Mouse (Mus musculus) neural tube, embryonic 13.5 days (tissue): Measurements from ENCODE around the gene Gpr55. TPM values are rescaled to one million over a fixed set of nuclear protein-coding genes. Genes with fewer than 3 reads are reported as not detected.

ENCODE experiments used
- ATAC-seq: fragments of 200-750 bp; cut with Nextera tagmentation; 2 replicates; pipeline ENCODE4 v1.8.0; 2017; ENCODE audit warnings: low read depth, mild to moderate bottlenecking, moderate TSS enrichment, moderate library complexity
- H3K27ac ChIP-seq: fragments of 300-500 bp; sonication (generic); replicated peaks from 2 replicates; pipeline ENCODE4 v1.5.1; 2015; ENCODE audit warnings: moderate library complexity, mild to moderate bottlenecking, inconsistent platforms
- H3K27me3 ChIP-seq: fragments of 300-500 bp; sonication (generic); 2 replicates; pipeline ENCODE4 v1.6.1; 2015; ENCODE audit warnings: mild to moderate bottlenecking, inconsistent platforms
- H3K36me3 ChIP-seq: fragments of 300-500 bp; sonication (generic); 2 replicates; pipeline ENCODE4 v1.6.1; 2015; ENCODE audit warnings: mild to moderate bottlenecking, inconsistent platforms
- H3K4me1 ChIP-seq: fragments of 300-500 bp; sonication (generic); replicated peaks from 2 replicates; pipeline ENCODE4 v1.6.1; 2015; ENCODE audit warnings: inconsistent platforms
- H3K4me2 ChIP-seq: fragments of 300-500 bp; sonication (generic); 2 replicates; pipeline ENCODE4 v1.6.1; 2015; ENCODE audit warnings: inconsistent platforms, mild to moderate bottlenecking, moderate library complexity
- H3K4me3 ChIP-seq: fragments of 300-500 bp; sonication (generic); 2 replicates; pipeline ENCODE4 v1.5.1; 2015; ENCODE audit warnings: mild to moderate bottlenecking, inconsistent platforms
- H3K9ac ChIP-seq: fragments of 300-500 bp; sonication (generic); 2 replicates; pipeline ENCODE4 v1.6.1; 2015; ENCODE audit warnings: moderate library complexity, mild to moderate bottlenecking, inconsistent platforms
- H3K9me3 ChIP-seq: fragments of 300-500 bp; sonication (generic); 2 replicates; pipeline ENCODE4 v1.6.1; 2016; ENCODE audit warnings: inconsistent platforms
- WGBS: fragments of 180-500 bp; shearing (Covaris S2); methylation state at CpG from one replicate; pipeline ENCODE4 v1.1.7; 2015; 5-methylcytosine and 5-hydroxymethylcytosine counted together
- polyA plus RNA-seq: library from polyadenylated mRNA; unstranded; fragments of >200 nt; fragmentation: Nextera tagmentation; extraction: Ambion mirVana; gene quantifications from 2 replicates; pipeline ENCODE4 v1.2.1, GENCODE M21; 2015

Gene Gpr55
- polyA plus RNA-seq, 1 experiment from 2014 or later: not detected

- Histone ChIP-seq H3K27me3 (peaks cover 14% of the 10 kb centered on the region; the same call in 1 of the 2 replicates), H3K9me3 (no peaks in the 10 kb centered on the region), H3K27ac (peak within 1 kb of the TSS; percentile 75), H3K4me1 (peaks cover 32% of the 10 kb centered on the region), H3K36me3 (no peaks in the 10 kb centered on the region), H3K4me2 (peak within 1 kb of the TSS; percentile 9; the same call in 1 of the 2 replicates), H3K4me3 (no peak within 1 kb of the TSS), H3K9ac (no peak within 1 kb of the TSS)
- whole genome bisulfite sequencing: 23% methylated on average over 4 of the region's 4 CpGs
- ATAC-seq: peak; percentile 90
These were observed 32.6 kb downstream of the Gpr55 start, which contains the start of gene 4933407L21Rik for GRCm38 (mm10) chr1:85928057-85928687. TSS of gene 4933407L21Rik (plus strand) at chr1:85928483.

GRCm38 (mm10) chr1:85925183-85925582, 35.6 kb downstream of the Gpr55 start:
- H3K27ac ChIP-seq: no peak overlapping the region
- H3K4me2 ChIP-seq: no peak overlapping the region
- no peak overlapping the region for H3K4me3 ChIP-seq
- H3K27me3 ChIP-seq: peaks cover 9% of the 10 kb centered on the region; the same call in 1 of the 2 replicates
- 0 out of 2 replicates have a peak, but pooled peaks cover 1% of the 10 kb centered on the region for H3K9me3 ChIP-seq
- H3K9ac ChIP-seq: no peak overlapping the region
- H3K4me1 ChIP-seq: peaks cover 40% of the 10 kb centered on the region
- no peak for ATAC-seq
- WGBS: 77% methylated on average over 5 of the region's 5 CpGs
- H3K36me3 ChIP-seq: no peaks in the 10 kb centered on the region

- no peak overlapping the region for H3K9ac ChIP-seq
- ATAC-seq: no peak
- H3K27ac ChIP-seq: peak overlapping the region; percentile 50
- no peak overlapping the region for H3K4me2 ChIP-seq
- peaks cover 23% of the 10 kb centered on the region for H3K4me1 ChIP-seq
- 70% methylated on average over 5 of the region's 5 CpGs for WGBS
- peaks cover 20% of the 10 kb centered on the region for H3K27me3 ChIP-seq
- H3K36me3 ChIP-seq: no peaks in the 10 kb centered on the region
- 0 out of 2 replicates have a peak, but pooled peaks cover 4% of the 10 kb centered on the region for H3K9me3 ChIP-seq
- H3K4me3 ChIP-seq: no peak overlapping the region
These were observed 38.0 kb downstream of the Gpr55 start for GRCm38 (mm10) chr1:85922865-85923211.

- Histone ChIP-seq H3K27ac (peak overlapping the region; percentile 59), H3K4me3 (no peak overlapping the region), H3K9me3 (0 out of 2 replicates have a peak, but pooled peaks cover 4% of the 10 kb centered on the region), H3K36me3 (no peaks in the 10 kb centered on the region), H3K9ac (no peak overlapping the region), H3K4me1 (peaks cover 24% of the 10 kb centered on the region), H3K27me3 (peaks cover 20% of the 10 kb centered on the region), H3K4me2 (no peak overlapping the region)
- 58% methylated on average over 7 of the region's 7 CpGs for WGBS
- ATAC-seq: peak; percentile 55
These were observed 38.5 kb downstream of the Gpr55 start for GRCm38 (mm10) chr1:85922127-85922864.

GRCm38 (mm10) chr1:85921725-85922124, 39.1 kb downstream of the Gpr55 start:
- H3K9me3 ChIP-seq: 0 out of 2 replicates have a peak, but pooled peaks cover 4% of the 10 kb centered on the region
- no peak overlapping the region for H3K4me3 ChIP-seq
- no peaks in the 10 kb centered on the region for H3K36me3 ChIP-seq
- no peak overlapping the region for H3K4me2 ChIP-seq
- ATAC-seq: 0 out of 2 replicates have a peak, but pooled peaks have one; percentile 19
- H3K27me3 ChIP-seq: peaks cover 20% of the 10 kb centered on the region
- peak overlapping the region; percentile 59 for H3K27ac ChIP-seq
- 79% methylated on average over 7 of the region's 7 CpGs for WGBS
- H3K4me1 ChIP-seq: peaks cover 30% of the 10 kb centered on the region
- no peak overlapping the region for H3K9ac ChIP-seq

GRCm38 (mm10) chr1:85919621-85920020, 41.2 kb downstream of the Gpr55 start:
- H3K4me2 ChIP-seq: no peak overlapping the region
- no peaks in the 10 kb centered on the region for H3K36me3 ChIP-seq
- H3K9ac ChIP-seq: no peak overlapping the region
- ATAC-seq: no peak
- peaks cover 36% of the 10 kb centered on the region for H3K4me1 ChIP-seq
- WGBS: 87% methylated on average over 7 of the region's 7 CpGs
- peaks cover 20% of the 10 kb centered on the region for H3K27me3 ChIP-seq
- H3K27ac ChIP-seq: no peak overlapping the region
- 0 out of 2 replicates have a peak, but pooled peaks cover 4% of the 10 kb centered on the region for H3K9me3 ChIP-seq
- no peak overlapping the region for H3K4me3 ChIP-seq

GRCm38 (mm10) chr1:85916830-85917450, 43.9 kb downstream of the Gpr55 start:
- Histone ChIP-seq H3K27ac (peak overlapping the region; percentile 81), H3K4me3 (no peak overlapping the region), H3K9me3 (0 out of 2 replicates have a peak, but pooled peaks cover 4% of the 10 kb centered on the region), H3K9ac (no peak overlapping the region), H3K4me1 (peaks cover 22% of the 10 kb centered on the region), H3K36me3 (no peaks in the 10 kb centered on the region), H3K4me2 (peak overlapping the region; percentile 16; the same call in 1 of the 2 replicates), H3K27me3 (peaks cover 13% of the 10 kb centered on the region)
- peak; percentile 87 for ATAC-seq
- 15% methylated on average over 4 of the region's 4 CpGs for WGBS

GRCm38 (mm10) chr1:85915890-85916289, 44.9 kb downstream of the Gpr55 start:
- Histone ChIP-seq H3K4me2 (no peak overlapping the region), H3K4me3 (no peak overlapping the region), H3K9me3 (0 out of 2 replicates have a peak, but pooled peaks cover 4% of the 10 kb centered on the region), H3K4me1 (peaks cover 19% of the 10 kb centered on the region), H3K27ac (no peak overlapping the region; the same call in 1 of the 2 replicates), H3K27me3 (peaks cover 13% of the 10 kb centered on the region), H3K36me3 (no peaks in the 10 kb centered on the region), H3K9ac (no peak overlapping the region)
- no peak for ATAC-seq

- Histone ChIP-seq H3K9ac (no peak overlapping the region), H3K27ac (no peak overlapping the region), H3K9me3 (no peaks in the 10 kb centered on the region), H3K4me3 (no peak overlapping the region), H3K27me3 (no peaks in the 10 kb centered on the region; the same call in 1 of the 2 replicates), H3K4me2 (no peak overlapping the region), H3K4me1 (peaks cover 19% of the 10 kb centered on the region), H3K36me3 (peaks cover 11% of the 10 kb centered on the region)
- ATAC-seq: no peak
- WGBS: 93% methylated on average over 7 of the region's 7 CpGs
These were observed 47.6 kb downstream of the Gpr55 start for GRCm38 (mm10) chr1:85913078-85913755.

GRCm38 (mm10) chr1:85908754-85909590, 51.8 kb downstream of the Gpr55 start:
- 70% methylated on average over 13 of the region's 13 CpGs for WGBS
- no peaks in the 10 kb centered on the region for H3K9me3 ChIP-seq
- no peak overlapping the region for H3K4me2 ChIP-seq
- no peaks in the 10 kb centered on the region for H3K27me3 ChIP-seq
- H3K36me3 ChIP-seq: peaks cover 54% of the 10 kb centered on the region
- H3K4me1 ChIP-seq: no peaks in the 10 kb centered on the region
- no peak overlapping the region for H3K27ac ChIP-seq
- H3K9ac ChIP-seq: no peak overlapping the region
- H3K4me3 ChIP-seq: no peak overlapping the region
- no peak for ATAC-seq

- 95% methylated on average over 12 of the region's 12 CpGs for WGBS
- no peak overlapping the region for H3K4me3 ChIP-seq
- peaks cover 66% of the 10 kb centered on the region for H3K36me3 ChIP-seq
- no peak for ATAC-seq
- H3K9me3 ChIP-seq: no peaks in the 10 kb centered on the region
- no peak overlapping the region for H3K27ac ChIP-seq
- H3K4me1 ChIP-seq: peaks cover 12% of the 10 kb centered on the region
- no peak overlapping the region for H3K4me2 ChIP-seq
- no peaks in the 10 kb centered on the region for H3K27me3 ChIP-seq
- no peak overlapping the region for H3K9ac ChIP-seq
These were observed 53.9 kb downstream of the Gpr55 start for GRCm38 (mm10) chr1:85906892-85907291.
